Mouse (Mus musculus) heart, postnatal 0 days (tissue): ENCODE measurements around the gene Bsnd.

ENCODE experiments used
- CTCF ChIP-seq: IDR thresholded peaks from 2 replicates; pipeline ENCODE4 v1.5.1; 2016; ENCODE audit warnings: antibody characterized with exemption, control low read depth, low read depth
- EP300 ChIP-seq: IDR thresholded peaks from 2 replicates; pipeline ENCODE4 v1.6.1; 2016; ENCODE audit warnings: antibody characterized with exemption, low read depth

DNA sequence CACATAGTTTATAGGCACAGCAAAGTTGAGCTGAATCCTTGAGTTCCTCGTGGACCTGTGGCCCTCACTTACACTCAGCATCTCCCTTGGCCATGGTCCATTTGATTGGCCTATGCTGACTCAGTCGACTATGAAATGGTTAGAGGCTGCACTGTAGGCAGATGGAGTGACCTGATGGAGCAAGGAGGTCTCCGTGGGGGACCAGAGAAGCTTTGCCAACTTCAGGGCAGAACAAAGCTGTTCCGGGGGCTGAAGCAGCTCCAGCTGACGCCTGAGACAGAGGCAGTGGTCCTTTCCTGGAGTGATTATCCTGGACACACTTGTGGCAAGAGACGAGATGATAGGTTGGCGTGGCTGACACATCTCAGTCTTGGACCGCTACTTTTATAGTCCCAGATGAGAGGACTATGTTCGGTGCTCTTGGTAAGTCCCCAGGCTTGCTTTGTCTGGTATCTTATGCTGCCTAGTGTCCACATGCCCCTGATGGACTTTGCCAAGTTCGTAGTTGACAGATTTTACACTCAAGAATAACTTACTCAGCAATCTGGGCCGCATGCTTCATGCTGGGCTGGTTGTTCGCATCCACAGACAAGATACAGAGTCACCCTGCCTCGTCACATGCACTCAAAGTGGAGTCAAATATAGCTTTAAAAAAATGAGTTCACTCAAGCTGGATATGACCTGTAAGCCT, 24.5 kb downstream of the Bsnd start:
- TF ChIP-seq CTCF (no peak), EP300 (no peak)
